Mouse (Mus musculus) MEL (cell line): ENCODE measurements around the gene Farp1. TPM values are rescaled to one million over a fixed set of nuclear protein-coding genes. Genes with fewer than 3 reads are reported as not detected.

ENCODE experiments used
- DNase-seq: peaks from one replicate; pipeline ENCODE4 v3.0.0; 2011; ENCODE audit warnings: low read depth, low spot score
- H3K27ac ChIP-seq: 2 replicates; pipeline ENCODE4 v1.5.1; 2012; ENCODE audit warnings: low read depth, mild to moderate bottlenecking, control low read depth, low read length, moderate library complexity; ENCODE audit not compliant: control insufficient read depth
- H3K27me3 ChIP-seq, 2 experiments: fragments of 150-350 bp in 1 of 2; sonication (generic) in 1 of 2; 2 replicates each; pipeline ENCODE4 v1.6.1; 2012; ENCODE audit warnings: low read length in 2 of 2, mild to moderate bottlenecking in 2 of 2, improper control_type of control experiment in 1 of 2, moderate library complexity in 1 of 2; ENCODE audit not compliant: insufficient read depth in 2 of 2, control insufficient read depth in 1 of 2
- H3K36me3 ChIP-seq, 2 experiments: 2 replicates each; pipeline ENCODE4 v1.6.1; 2012 to 2014; ENCODE audit warnings: low read length in 2 of 2, improper control_type of control experiment in 1 of 2, inconsistent platforms in 1 of 2, mild to moderate bottlenecking in 1 of 2; ENCODE audit not compliant: insufficient read depth in 2 of 2, control insufficient read depth in 1 of 2
- H3K4me1 ChIP-seq, 2 experiments: fragments of 150-350 bp in 1 of 2; sonication (generic) in 1 of 2; 2 replicates each; pipeline ENCODE4 v1.6.1; 2012; ENCODE audit warnings: low read length in 2 of 2, improper control_type of control experiment in 1 of 2, mild to moderate bottlenecking in 1 of 2; ENCODE audit not compliant: insufficient read depth in 2 of 2, control insufficient read depth in 1 of 2
- H3K4me3 ChIP-seq, 2 experiments: fragments of 150-350 bp in 1 of 2; sonication (generic) in 1 of 2; 2 replicates each; pipeline ENCODE4 v1.5.1; 2012; ENCODE audit warnings: low read depth in 2 of 2, low read length in 2 of 2, mild to moderate bottlenecking in 2 of 2, moderate library complexity in 2 of 2, control low read depth in 1 of 2, improper control_type of control experiment in 1 of 2; ENCODE audit not compliant: control insufficient read depth in 1 of 2, insufficient read depth in 1 of 2
- H3K79me2 ChIP-seq: 2 replicates; pipeline ENCODE4 v1.6.1; 2012; ENCODE audit warnings: mild to moderate bottlenecking, low read length, moderate library complexity; ENCODE audit not compliant: control insufficient read depth, poor library complexity, insufficient read depth
- H3K9ac ChIP-seq: 2 replicates; pipeline ENCODE4 v1.6.1; 2012; ENCODE audit warnings: low read depth, mild to moderate bottlenecking, control low read depth, low read length, moderate library complexity; ENCODE audit not compliant: control insufficient read depth, poor library complexity, severe bottlenecking
- H3K9me3 ChIP-seq: fragments of 150-350 bp; sonication (generic); replicated peaks from 2 replicates; pipeline ENCODE4 v1.6.1; 2012; ENCODE audit warnings: mild to moderate bottlenecking, low read length, improper control_type of control experiment, moderate library complexity; ENCODE audit not compliant: insufficient read depth
- CHD2 ChIP-seq: IDR thresholded peaks from 2 replicates; pipeline ENCODE4 v1.6.1; 2011; ENCODE audit warnings: low read length, improper control_type of control experiment
- CTCF ChIP-seq, 3 experiments: IDR thresholded peaks in 2 of 3; conservative IDR thresholded peaks in 1 of 3; 2 replicates each; pipeline ENCODE4 v1.5.1; 2011 to 2012; ENCODE audit warnings: low read length in 3 of 3, low read depth in 2 of 3, mild to moderate bottlenecking in 2 of 3, improper control_type of control experiment in 1 of 3, inconsistent platforms in 1 of 3, mixed read lengths in 1 of 3, moderate library complexity in 1 of 3; ENCODE audit not compliant: control insufficient read depth in 1 of 3, insufficient read depth in 1 of 3, poor library complexity in 1 of 3, severe bottlenecking in 1 of 3
- E2F4 ChIP-seq: IDR thresholded peaks from 2 replicates; pipeline ENCODE4 v1.6.1; 2011; ENCODE audit warnings: low read depth, low read length, improper control_type of control experiment, borderline replicate concordance
- ELF1 ChIP-seq: IDR thresholded peaks from 2 replicates; pipeline ENCODE4 v1.6.1; 2014; ENCODE audit warnings: low read depth, mild to moderate bottlenecking, inconsistent platforms, low read length, improper control_type of control experiment, moderate library complexity
- GABPA ChIP-seq: IDR thresholded peaks from 2 replicates; pipeline ENCODE4 v1.6.1; 2012; ENCODE audit warnings: low read depth, mild to moderate bottlenecking, inconsistent platforms, low read length, improper control_type of control experiment, moderate library complexity
- HCFC1 ChIP-seq: IDR thresholded peaks from 2 replicates; pipeline ENCODE4 v1.6.1; 2012; ENCODE audit warnings: low read depth, mild to moderate bottlenecking, inconsistent platforms, low read length, improper control_type of control experiment, moderate library complexity
- JUND ChIP-seq: IDR thresholded peaks from 2 replicates; pipeline ENCODE4 v1.6.1; 2011; ENCODE audit warnings: low read depth, mild to moderate bottlenecking, improper control_type of control experiment, low read length
- KAT2A ChIP-seq: conservative IDR thresholded peaks from 2 replicates; pipeline ENCODE4 v1.6.1; 2012; ENCODE audit warnings: low read depth, low read length, improper control_type of control experiment, inconsistent platforms
- MAX ChIP-seq: IDR thresholded peaks from 2 replicates; pipeline ENCODE4 v1.6.1; 2011; ENCODE audit warnings: low read length, improper control_type of control experiment
- MAZ ChIP-seq: IDR thresholded peaks from 2 replicates; pipeline ENCODE4 v1.6.1; 2012; ENCODE audit warnings: low read depth, mild to moderate bottlenecking, inconsistent platforms, low read length, improper control_type of control experiment
- MEF2A ChIP-seq: IDR thresholded peaks from 2 replicates; pipeline ENCODE4 v1.6.1; 2014; ENCODE audit warnings: low read depth, mild to moderate bottlenecking, inconsistent platforms, low read length, improper control_type of control experiment; ENCODE audit not compliant: poor library complexity, insufficient replicate concordance, severe bottlenecking; ENCODE audit errors: extremely low read depth
- MXI1 ChIP-seq: IDR thresholded peaks from 2 replicates; pipeline ENCODE4 v1.6.1; 2011; ENCODE audit warnings: mild to moderate bottlenecking, low read depth, low read length, improper control_type of control experiment
- MYC ChIP-seq: IDR thresholded peaks from 2 replicates; pipeline ENCODE4 v1.6.1; 2011; ENCODE audit warnings: low read depth, mild to moderate bottlenecking, low read length, improper control_type of control experiment, moderate library complexity
- POLR2A ChIP-seq, 2 experiments: IDR thresholded peaks; 2 replicates each; pipeline ENCODE4 v1.6.1; 2011 to 2012; ENCODE audit warnings: low read length in 2 of 2, mild to moderate bottlenecking in 2 of 2, control low read depth in 1 of 2, improper control_type of control experiment in 1 of 2, low read depth in 1 of 2, moderate library complexity in 1 of 2; ENCODE audit not compliant: control insufficient read depth in 1 of 2, insufficient read depth in 1 of 2, poor library complexity in 1 of 2
- POLR2AphosphoS5 ChIP-seq: IDR thresholded peaks from 2 replicates; pipeline ENCODE4 v1.6.1; 2012; ENCODE audit warnings: low read depth, borderline replicate concordance, mild to moderate bottlenecking, inconsistent platforms, low read length, moderate library complexity, mixed read lengths
- RAD21 ChIP-seq: IDR thresholded peaks from 2 replicates; pipeline ENCODE4 v1.6.1; 2011; ENCODE audit warnings: mild to moderate bottlenecking, low read depth, low read length, improper control_type of control experiment
- RCOR1 ChIP-seq: IDR thresholded peaks from 2 replicates; pipeline ENCODE4 v1.6.1; 2012; ENCODE audit warnings: low read depth, mild to moderate bottlenecking, inconsistent platforms, low read length, improper control_type of control experiment
- SIN3A ChIP-seq: IDR thresholded peaks from 2 replicates; pipeline ENCODE4 v1.6.1; 2012; ENCODE audit warnings: low read length, improper control_type of control experiment, inconsistent platforms
- SMC3 ChIP-seq: IDR thresholded peaks from 2 replicates; pipeline ENCODE4 v1.6.1; 2011; ENCODE audit warnings: low read depth, low read length, improper control_type of control experiment
- TBP ChIP-seq: IDR thresholded peaks from 2 replicates; pipeline ENCODE4 v1.8.0; 2011; ENCODE audit warnings: low read depth, low read length, improper control_type of control experiment
- TCF12 ChIP-seq: IDR thresholded peaks from 2 replicates; pipeline ENCODE4 v1.6.1; 2014; ENCODE audit warnings: low read depth, mild to moderate bottlenecking, inconsistent platforms, low read length, improper control_type of control experiment, moderate library complexity
- UBTF ChIP-seq: IDR thresholded peaks from 2 replicates; pipeline ENCODE4 v1.6.1; 2012; ENCODE audit warnings: low read depth, mild to moderate bottlenecking, inconsistent platforms, low read length, improper control_type of control experiment, moderate library complexity, borderline replicate concordance; ENCODE audit not compliant: insufficient read depth
- USF1 ChIP-seq: IDR thresholded peaks from 2 replicates; pipeline ENCODE4 v1.6.1; 2014; ENCODE audit warnings: low read depth, mild to moderate bottlenecking, inconsistent platforms, low read length, improper control_type of control experiment, moderate library complexity
- ZC3H11A ChIP-seq: IDR thresholded peaks from 2 replicates; pipeline ENCODE4 v1.6.1; 2012; ENCODE audit warnings: low read depth, mild to moderate bottlenecking, inconsistent platforms, low read length, improper control_type of control experiment
- polyA plus RNA-seq, 2 experiments: library from polyadenylated mRNA; stranded (reverse) in 1 of 2; unstranded in 1 of 2; fragments of >175 nt in 1 of 2; fragments of >200 nt in 1 of 2; gene quantifications; 2 replicates each; pipeline versions ENCODE4 v1.2.1 to v1.2.4; 2012; ENCODE audit warnings: low replicate concordance in 2 of 2, low read depth in 1 of 2; ENCODE audit not compliant: insufficient read length in 2 of 2, insufficient read depth in 1 of 2, missing spikeins in 1 of 2
- total RNA-seq: library from RNA; depleted of rRNA; stranded (reverse); fragments of 300-350 nt; gene quantifications from 2 replicates; pipeline ENCODE4 v1.2.3, GENCODE M21; 2012

Farp1 gene
- total and polyA plus RNA-seq, 3 experiments: 0.62 to 1.1 TPM; not detected in 1

- no peak for DNase-seq
- H3K9me3 ChIP-seq: no peaks in the 10 kb centered on the region
- H3K4me3 ChIP-seq: no peak overlapping the region
- H3K79me2 ChIP-seq: no peaks in the 10 kb centered on the region
- H3K9ac ChIP-seq: no peak overlapping the region
- H3K27ac ChIP-seq: no peak overlapping the region
- H3K36me3 ChIP-seq: no peaks in the 10 kb centered on the region
- no peaks in the 10 kb centered on the region for H3K4me1 ChIP-seq
- H3K27me3 ChIP-seq: no peaks in the 10 kb centered on the region
- TF ChIP-seq GABPA (no peak), KAT2A (no peak), MYC (no peak), MXI1 (no peak), E2F4 (no peak), SIN3A (no peak), UBTF (no peak), MAZ (no peak), POLR2AphosphoS5 (no peak), RAD21 (no peak), CTCF (IDR thresholded peaks at IDR 0.05 in 2 of 3, conservative IDR thresholded peaks at IDR 0.05 in 1 of 3; ENCODE audit: control insufficient read depth in 1 of 3, insufficient read depth in 1 of 3, low read depth in 2 of 3, low read length in 3 of 3, poor library complexity in 1 of 3, severe bottlenecking in 1 of 3) (no peak)
Observed at GRCm38 (mm10) chr14:121170321-121170720, 135.3 kb downstream of the Farp1 start.

GRCm38 (mm10) chr14:121172065-121173036, 137.4 kb downstream of the Farp1 start:
- Histone ChIP-seq H3K9ac (no peak overlapping the region), H3K36me3 (no peaks in the 10 kb centered on the region), H3K27ac (no peak overlapping the region), H3K79me2 (no peaks in the 10 kb centered on the region), H3K9me3 (no peaks in the 10 kb centered on the region), H3K4me3 (no peak overlapping the region), H3K27me3 (no peaks in the 10 kb centered on the region), H3K4me1 (no peaks in the 10 kb centered on the region)
- no peak for DNase-seq
- TF ChIP-seq USF1: no peak
- no peak for TF ChIP-seq MAX
- TF ChIP-seq POLR2A (IDR thresholded peaks at IDR 0.05; ENCODE audit: control insufficient read depth in 1 of 2, insufficient read depth in 1 of 2, low read depth in 1 of 2, low read length in 2 of 2, poor library complexity in 1 of 2): no peak

DNA sequence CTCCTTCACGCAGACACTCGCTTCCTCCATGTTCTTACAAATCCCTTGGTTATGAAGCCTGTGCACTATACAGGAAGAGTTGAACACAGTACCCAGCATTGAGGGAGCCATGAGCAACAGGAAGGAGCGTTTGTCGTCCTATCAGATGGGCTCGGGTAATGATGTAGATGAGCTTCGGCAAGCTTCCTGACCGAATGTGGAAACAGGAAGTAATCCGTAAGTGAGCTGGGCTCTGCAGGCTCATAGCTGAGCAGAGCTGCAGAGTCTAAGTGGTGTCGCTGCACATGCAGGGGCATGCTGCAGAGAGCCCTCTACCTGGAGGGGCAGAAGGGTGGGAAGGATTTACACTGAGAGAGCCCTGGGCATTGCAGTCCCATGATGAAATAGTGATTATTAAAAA, 140.4 kb downstream of the Farp1 start:
- no peaks in the 10 kb centered on the region for H3K79me2 ChIP-seq
- H3K4me3 ChIP-seq: no peak overlapping the region
- no peak overlapping the region for H3K9ac ChIP-seq
- no peaks in the 10 kb centered on the region for H3K4me1 ChIP-seq
- no peaks in the 10 kb centered on the region for H3K9me3 ChIP-seq
- no peaks in the 10 kb centered on the region for H3K36me3 ChIP-seq
- DNase-seq: no peak
- no peak overlapping the region for H3K27ac ChIP-seq
- H3K27me3 ChIP-seq: no peaks in the 10 kb centered on the region
- TF ChIP-seq JUND: no peak
- TF ChIP-seq MEF2A: no peak
- TF ChIP-seq CHD2: no peak
- TF ChIP-seq USF1: no peak
- no peak for TF ChIP-seq TCF12
- TF ChIP-seq POLR2AphosphoS5: no peak
- TF ChIP-seq SMC3: no peak
- no peak for TF ChIP-seq E2F4
- no peak for TF ChIP-seq MAZ
- TF ChIP-seq RAD21: no peak
- no peak for TF ChIP-seq RCOR1
- no peak for TF ChIP-seq ELF1
- no peak for TF ChIP-seq TBP
- TF ChIP-seq UBTF: no peak
- no peak for TF ChIP-seq ZC3H11A
- no peak for TF ChIP-seq HCFC1
